Mouse (Mus musculus) limb, embryonic 10.5 days (tissue): Measurements from ENCODE around the gene Nfkbiz. TPM values are rescaled to one million over a fixed set of nuclear protein-coding genes. Genes with fewer than 3 reads are reported as not detected.
A peak's percentile ranks its signal among the peaks of the same experiment; 100 is the strongest.
"Not testable (repeated sequence)": the region's sequence is repeated elsewhere in the genome, so short reads cannot be mapped to it uniquely, and the experiment has no call there.

ENCODE experiments used
- DNase-seq: peaks from one replicate; pipeline ENCODE4 v3.0.0-alpha.2; 2017; ENCODE audit warnings: low spot score
- H3K27ac ChIP-seq: fragments of 300-500 bp; sonication (generic); 2 replicates; pipeline ENCODE4 v1.5.1; 2016; ENCODE audit warnings: mild to moderate bottlenecking
- H3K27me3 ChIP-seq: fragments of 300-500 bp; sonication (generic); 2 replicates; pipeline ENCODE4 v1.6.1; 2016; ENCODE audit warnings: low read depth, mild to moderate bottlenecking; ENCODE audit not compliant: poor library complexity, severe bottlenecking
- H3K36me3 ChIP-seq: fragments of 300-500 bp; sonication (generic); 2 replicates; pipeline ENCODE4 v1.6.1; 2016; ENCODE audit warnings: mild to moderate bottlenecking, moderate library complexity
- H3K4me1 ChIP-seq: fragments of 300-500 bp; sonication (generic); 2 replicates; pipeline ENCODE4 v1.6.1; 2016
- H3K4me3 ChIP-seq: fragments of 300-500 bp; sonication (generic); 2 replicates; pipeline ENCODE4 v1.5.1; 2016; ENCODE audit warnings: mild to moderate bottlenecking, moderate library complexity
- H3K9me3 ChIP-seq: fragments of 300-500 bp; sonication (generic); replicated peaks from 2 replicates; pipeline ENCODE4 v1.6.1; 2016; ENCODE audit warnings: mild to moderate bottlenecking
- WGBS: fragments of 180-500 bp; shearing (Covaris S2); methylation state at CpG from one replicate; pipeline ENCODE4 v1.1.7; 2016; 5-methylcytosine and 5-hydroxymethylcytosine counted together
- polyA plus RNA-seq: library from polyadenylated mRNA; unstranded; fragments of >200 nt; fragmentation: Nextera tagmentation; extraction: Ambion mirVana; gene quantifications from 2 replicates; pipeline ENCODE4 v1.2.1, GENCODE M21; 2016

The Nfkbiz gene
- polyA plus RNA-seq, 1 experiment from 2014 or later, result 3.0 TPM

DNA sequence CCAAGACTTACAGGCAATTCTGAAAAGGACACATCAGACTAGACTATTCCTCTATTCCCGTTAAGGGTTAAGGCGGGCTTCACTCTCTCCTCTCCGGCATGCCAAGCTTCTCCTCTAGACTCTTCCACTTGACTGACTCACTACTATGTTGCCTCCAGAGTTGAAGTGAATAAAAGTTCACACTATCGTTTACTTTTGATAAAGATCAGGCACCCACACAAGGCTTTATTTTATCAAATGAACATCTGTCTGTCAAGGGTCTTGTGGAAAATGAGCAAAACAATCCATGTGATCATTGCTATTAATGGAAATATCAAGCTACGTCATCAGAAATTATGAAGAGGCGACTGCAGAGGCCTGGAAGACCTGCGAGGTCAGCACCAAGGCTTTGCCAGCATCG is 9.0 kb upstream of the Nfkbiz start:
- Histone ChIP-seq H3K36me3 (peaks cover 13% of the 10 kb centered on the region), H3K27ac (no peak overlapping the region), H3K4me1 (no peaks in the 10 kb centered on the region), H3K9me3 (no peaks in the 10 kb centered on the region; the same call in 1 of the 2 replicates), H3K27me3 (no peaks in the 10 kb centered on the region), H3K4me3 (no peak overlapping the region)
- no peak for DNase-seq
- 93% methylated on average over 8 of the region's 8 CpGs for WGBS

DNA sequence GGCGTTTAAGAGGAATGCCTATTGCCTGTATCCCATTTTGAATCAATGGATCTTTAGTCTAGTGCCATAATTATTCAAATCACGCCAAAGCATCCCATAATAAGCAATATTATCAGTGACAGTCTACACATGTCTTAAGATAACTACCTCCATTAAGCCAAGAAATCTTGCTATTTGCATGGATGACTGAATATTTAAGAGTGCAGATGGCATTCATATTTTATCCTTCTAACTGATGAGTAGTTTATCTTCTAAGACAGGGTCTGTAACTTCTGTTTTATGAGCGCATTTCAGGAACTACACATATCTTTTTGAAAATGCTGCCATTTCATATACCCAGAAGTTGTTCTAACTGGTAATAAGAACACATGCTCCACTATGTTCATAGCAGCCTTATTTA is 6.1 kb upstream of the Nfkbiz start:
- H3K9me3 ChIP-seq, result no peaks in the 10 kb centered on the region; the same call in 1 of the 2 replicates
- DNase-seq, result no peak
- H3K27ac ChIP-seq, result no peak overlapping the region
- no peak overlapping the region for H3K4me3 ChIP-seq
- H3K27me3 ChIP-seq, result no peaks in the 10 kb centered on the region
- WGBS, result 91% methylated on average over 3 of the region's 3 CpGs
- H3K4me1 ChIP-seq, result no peaks in the 10 kb centered on the region
- peaks cover 10% of the 10 kb centered on the region for H3K36me3 ChIP-seq

DNA sequence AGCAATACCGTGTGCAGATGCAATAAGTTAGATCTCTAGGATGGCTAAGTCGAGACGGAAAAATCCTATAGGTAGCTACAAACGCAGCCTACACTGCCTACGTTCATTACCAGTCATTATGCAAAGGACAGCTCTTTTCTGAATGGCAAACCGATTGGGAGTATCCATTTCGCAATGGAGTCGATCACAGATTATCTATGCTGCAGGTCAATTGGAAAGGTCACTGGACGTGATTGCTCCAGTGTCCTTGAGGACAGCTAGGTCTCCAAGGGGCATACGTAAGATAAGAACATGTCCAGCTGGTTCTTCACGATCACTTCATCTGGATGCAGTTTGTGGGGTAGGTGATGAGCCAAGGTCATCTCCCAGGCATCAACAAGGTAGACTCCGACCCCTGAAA is 5.2 kb upstream of the Nfkbiz start:
- H3K9me3 ChIP-seq, result no peaks in the 10 kb centered on the region; the same call in 1 of the 2 replicates
- H3K4me3 ChIP-seq, result no peak overlapping the region
- peaks cover 10% of the 10 kb centered on the region for H3K36me3 ChIP-seq
- DNase-seq, result no peak
- H3K27ac ChIP-seq, result no peak overlapping the region
- WGBS, result 94% methylated on average over 12 of the region's 12 CpGs
- no peaks in the 10 kb centered on the region for H3K27me3 ChIP-seq
- peaks cover 2% of the 10 kb centered on the region; the same call in 1 of the 2 replicates for H3K4me1 ChIP-seq

DNA sequence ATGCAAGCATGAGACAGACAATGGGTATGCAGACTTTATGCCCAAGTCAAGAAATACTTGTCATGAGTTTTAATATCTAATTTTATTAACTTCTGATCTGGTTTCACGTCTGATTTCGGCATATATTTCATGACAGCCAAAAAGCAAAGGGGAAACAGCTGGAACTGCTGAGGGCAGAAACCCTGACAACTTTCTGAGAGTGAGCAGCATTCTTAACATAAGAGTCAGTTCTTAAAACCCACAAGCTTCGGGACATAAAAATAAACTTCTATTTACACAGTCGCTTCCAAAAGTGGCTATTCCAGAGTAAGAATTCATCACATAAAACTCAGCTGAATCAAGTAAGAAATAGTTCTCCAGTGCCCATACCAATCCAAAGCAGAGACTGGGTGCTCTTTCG is 4.4 kb upstream of the Nfkbiz start:
- Histone ChIP-seq H3K36me3 (peaks cover 10% of the 10 kb centered on the region), H3K4me3 (no peak overlapping the region), H3K4me1 (peaks cover 9% of the 10 kb centered on the region), H3K9me3 (no peaks in the 10 kb centered on the region; the same call in 1 of the 2 replicates), H3K27me3 (no peaks in the 10 kb centered on the region), H3K27ac (no peak overlapping the region)
- 94% methylated on average over 5 of the region's 5 CpGs for WGBS
- no peak for DNase-seq

DNA sequence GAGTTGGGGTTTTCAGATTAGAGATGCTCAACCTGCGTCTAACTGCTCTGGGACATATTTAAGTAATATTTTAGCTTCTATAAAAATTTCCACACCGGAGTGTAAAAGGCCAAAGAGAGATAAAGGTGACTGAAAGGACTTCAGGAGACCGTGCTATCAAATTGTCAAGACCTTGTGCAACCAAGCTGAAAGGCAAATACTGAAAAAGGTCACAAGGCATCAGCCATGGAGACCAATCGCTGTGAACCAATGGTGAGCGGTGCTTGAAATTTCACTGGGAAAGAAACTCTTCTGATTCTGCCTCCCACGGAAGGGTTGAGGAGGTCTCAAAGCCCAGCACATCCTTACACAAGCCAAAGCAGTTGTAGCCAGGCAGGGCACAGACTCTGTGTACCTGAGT is 2.8 kb upstream of the Nfkbiz start:
- DNase-seq, result no peak
- no peaks in the 10 kb centered on the region for H3K27me3 ChIP-seq
- 93% methylated on average over 6 of the region's 6 CpGs for WGBS
- peaks cover 10% of the 10 kb centered on the region for H3K36me3 ChIP-seq
- H3K9me3 ChIP-seq, result no peaks in the 10 kb centered on the region; the same call in 1 of the 2 replicates
- H3K27ac ChIP-seq, result no peak overlapping the region
- peaks cover 14% of the 10 kb centered on the region for H3K4me1 ChIP-seq
- no peak overlapping the region for H3K4me3 ChIP-seq

DNA sequence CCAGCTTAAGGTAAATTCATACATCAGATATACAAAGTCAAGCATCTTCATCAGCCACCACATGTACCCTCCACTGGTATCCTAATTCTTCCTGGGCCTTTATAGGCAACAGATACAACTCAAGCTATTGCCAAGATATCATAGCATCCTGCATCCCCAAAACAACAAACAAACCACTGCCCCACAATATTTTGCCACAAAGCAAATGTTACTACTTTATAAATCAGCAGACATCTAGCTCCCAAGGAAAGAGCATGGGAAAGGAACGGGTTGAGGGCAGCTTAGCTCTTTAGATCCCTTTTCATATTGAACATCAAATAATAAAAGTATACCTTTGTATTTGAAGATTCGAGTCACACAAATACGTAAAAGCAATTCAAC is 580 bp downstream of the Nfkbiz start:
- H3K9me3 ChIP-seq, result no peaks in the 10 kb centered on the region
- peak overlapping the region; percentile 72 for H3K4me3 ChIP-seq
- 18% methylated on average over 3 of the region's 3 CpGs for WGBS
- H3K27me3 ChIP-seq, result no peaks in the 10 kb centered on the region
- peaks cover 14% of the 10 kb centered on the region for H3K4me1 ChIP-seq
- peaks cover 21% of the 10 kb centered on the region for H3K36me3 ChIP-seq
- peak overlapping the region; percentile 98 for H3K27ac ChIP-seq
- DNase-seq, result no peak

DNA sequence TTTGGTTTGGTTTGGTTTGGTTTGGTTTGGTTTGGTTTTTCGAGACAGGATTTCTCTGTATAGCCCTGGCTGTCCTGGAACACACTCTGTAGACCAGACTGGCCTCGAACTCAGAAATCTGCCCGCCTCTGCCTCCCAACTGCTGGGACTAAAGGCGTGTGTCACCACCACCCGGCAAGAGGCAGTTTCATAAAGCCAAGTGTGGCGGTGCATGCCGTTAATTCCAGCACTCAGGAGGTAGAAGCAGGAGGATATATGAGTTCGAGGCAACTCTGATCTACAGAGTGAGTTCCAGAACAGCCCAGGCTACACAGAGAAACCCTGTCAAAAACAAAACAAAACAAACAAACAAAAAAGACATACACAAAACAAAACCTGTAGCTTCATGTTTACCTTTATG is 1.0 kb downstream of the Nfkbiz start:
- H3K36me3 ChIP-seq, result peaks cover 24% of the 10 kb centered on the region
- H3K27ac ChIP-seq, result peak overlapping the region; percentile 98
- not testable (repeated sequence) for H3K9me3 ChIP-seq, H3K27me3 ChIP-seq, DNase-seq
- WGBS, result 88% methylated on average over 8 of the region's 8 CpGs
- H3K4me3 ChIP-seq, result peak overlapping the region; percentile 72
- peaks cover 14% of the 10 kb centered on the region for H3K4me1 ChIP-seq

DNA sequence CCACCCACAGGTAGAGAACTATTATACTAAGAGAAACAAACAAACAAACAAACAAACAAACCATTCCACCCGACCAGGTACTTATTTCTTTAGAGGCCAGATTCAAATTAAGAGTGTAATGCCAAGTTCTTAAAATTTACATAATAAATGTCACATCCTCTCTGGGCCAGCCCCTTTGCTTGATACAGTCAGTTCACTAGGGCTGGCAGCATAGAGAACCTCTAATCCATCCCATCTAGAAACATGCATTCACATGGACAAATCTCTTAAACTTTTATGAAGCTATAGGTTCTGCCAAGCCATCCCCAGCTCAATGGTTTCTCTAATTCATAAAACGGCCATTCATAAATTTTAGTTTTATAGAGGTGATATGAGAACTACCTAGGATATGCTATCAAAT is 1.5 kb downstream of the Nfkbiz start:
- Histone ChIP-seq H3K4me3 (no peak overlapping the region), H3K36me3 (peaks cover 25% of the 10 kb centered on the region), H3K4me1 (peaks cover 14% of the 10 kb centered on the region), H3K9me3 (no peaks in the 10 kb centered on the region), H3K27me3 (no peaks in the 10 kb centered on the region), H3K27ac (no peak overlapping the region)
- DNase-seq, result no peak
- WGBS, result 83% methylated on average over 2 of the region's 2 CpGs

DNA sequence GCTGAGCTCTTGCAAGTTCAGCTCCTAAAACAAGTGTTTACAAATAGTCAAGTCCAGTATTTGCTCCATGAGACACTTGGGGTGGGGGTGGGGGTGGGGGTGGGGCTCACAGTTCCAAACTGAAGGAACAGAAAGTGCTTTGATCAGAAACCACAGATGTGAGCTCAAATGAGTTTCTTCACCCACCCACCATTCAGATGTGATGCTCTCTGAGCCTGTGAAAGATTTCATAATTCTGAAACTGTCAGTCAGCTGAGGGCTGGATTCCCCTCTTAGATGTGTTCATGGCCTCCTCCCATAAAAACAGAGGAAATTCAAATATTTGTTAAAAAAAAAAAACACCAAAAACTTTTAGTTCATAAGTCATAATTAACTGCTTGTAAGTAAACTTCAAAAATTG is 2.9 kb downstream of the Nfkbiz start:
- no peak for DNase-seq
- H3K9me3 ChIP-seq, result no peaks in the 10 kb centered on the region
- peaks cover 32% of the 10 kb centered on the region for H3K36me3 ChIP-seq
- H3K4me1 ChIP-seq, result peaks cover 14% of the 10 kb centered on the region
- H3K4me3 ChIP-seq, result no peak overlapping the region
- H3K27me3 ChIP-seq, result no peaks in the 10 kb centered on the region
- H3K27ac ChIP-seq, result no peak overlapping the region

DNA sequence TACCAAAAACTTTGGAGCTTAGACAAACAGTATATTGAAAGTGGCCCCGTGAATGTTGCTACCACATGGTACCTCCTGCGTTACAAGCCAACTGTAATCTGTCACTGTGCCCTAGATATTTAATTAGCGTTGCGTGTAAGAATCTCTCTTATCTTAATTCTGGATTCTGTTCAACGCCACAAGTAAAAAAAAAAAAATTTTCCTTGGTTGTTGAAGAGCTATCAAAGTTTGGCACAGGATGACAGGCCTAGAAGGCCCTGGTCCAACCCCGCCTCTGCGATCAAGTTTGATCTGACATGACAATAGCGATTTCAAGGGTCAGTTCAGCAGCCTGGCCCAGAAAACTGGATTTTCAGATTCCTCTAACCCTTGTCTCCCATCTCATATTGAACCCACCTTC is 6.1 kb downstream of the Nfkbiz start:
- Histone ChIP-seq H3K27ac (no peak overlapping the region), H3K4me3 (no peak overlapping the region), H3K4me1 (peaks cover under 1% of the 10 kb centered on the region; the same call in 1 of the 2 replicates), H3K27me3 (no peaks in the 10 kb centered on the region), H3K9me3 (no peaks in the 10 kb centered on the region), H3K36me3 (peaks cover 32% of the 10 kb centered on the region)
- WGBS, result 95% methylated on average over 8 of the region's 8 CpGs
- no peak for DNase-seq

DNA sequence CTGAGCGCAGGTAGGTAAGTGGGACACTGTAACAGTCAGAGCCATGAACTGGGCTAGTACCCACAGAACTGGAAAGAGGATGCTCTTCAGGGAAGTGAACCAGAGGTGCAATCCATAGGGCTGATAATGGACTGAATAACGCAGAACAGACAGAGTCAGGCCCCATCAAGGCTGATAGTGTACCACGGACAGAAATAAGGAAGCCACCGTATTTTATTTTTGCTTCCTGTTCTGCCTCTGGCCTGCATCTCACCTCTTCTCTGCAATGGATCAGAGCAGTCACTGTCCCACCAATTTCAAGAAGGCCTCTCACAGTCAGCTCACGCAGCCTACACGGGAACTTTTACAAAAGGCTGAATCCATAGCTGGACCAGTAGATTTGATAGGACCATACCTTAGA is 6.7 kb downstream of the Nfkbiz start:
- no peak for DNase-seq
- Histone ChIP-seq H3K4me1 (no peaks in the 10 kb centered on the region), H3K9me3 (no peaks in the 10 kb centered on the region), H3K4me3 (no peak overlapping the region), H3K27me3 (no peaks in the 10 kb centered on the region), H3K36me3 (peaks cover 32% of the 10 kb centered on the region), H3K27ac (no peak overlapping the region)
- WGBS, result 96% methylated on average over 6 of the region's 6 CpGs

DNA sequence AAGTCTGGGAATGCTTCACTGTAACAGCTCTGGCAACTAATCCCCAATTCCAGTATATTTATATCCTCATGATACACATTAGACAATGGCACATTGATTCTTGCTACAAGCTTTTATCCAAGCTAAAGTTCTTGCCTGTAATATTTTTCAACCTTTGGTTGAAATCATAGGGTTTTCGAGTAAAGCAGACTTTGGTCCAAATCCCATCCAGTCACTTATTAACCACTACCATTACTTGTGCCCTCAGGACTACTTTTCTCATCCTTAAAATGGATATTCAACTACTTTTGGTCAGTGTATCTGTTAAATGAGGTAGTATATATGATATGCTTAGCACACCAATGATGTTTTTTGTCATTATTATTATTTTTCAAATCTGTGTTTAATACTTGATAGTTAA is 7.2 kb downstream of the Nfkbiz start:
- peaks cover 32% of the 10 kb centered on the region for H3K36me3 ChIP-seq
- H3K4me3 ChIP-seq, result no peak overlapping the region
- H3K27me3 ChIP-seq, result no peaks in the 10 kb centered on the region
- H3K9me3 ChIP-seq, result no peaks in the 10 kb centered on the region
- 94% methylated on average over 1 of the region's 1 CpGs for WGBS
- H3K27ac ChIP-seq, result no peak overlapping the region
- no peaks in the 10 kb centered on the region for H3K4me1 ChIP-seq
- no peak for DNase-seq

DNA sequence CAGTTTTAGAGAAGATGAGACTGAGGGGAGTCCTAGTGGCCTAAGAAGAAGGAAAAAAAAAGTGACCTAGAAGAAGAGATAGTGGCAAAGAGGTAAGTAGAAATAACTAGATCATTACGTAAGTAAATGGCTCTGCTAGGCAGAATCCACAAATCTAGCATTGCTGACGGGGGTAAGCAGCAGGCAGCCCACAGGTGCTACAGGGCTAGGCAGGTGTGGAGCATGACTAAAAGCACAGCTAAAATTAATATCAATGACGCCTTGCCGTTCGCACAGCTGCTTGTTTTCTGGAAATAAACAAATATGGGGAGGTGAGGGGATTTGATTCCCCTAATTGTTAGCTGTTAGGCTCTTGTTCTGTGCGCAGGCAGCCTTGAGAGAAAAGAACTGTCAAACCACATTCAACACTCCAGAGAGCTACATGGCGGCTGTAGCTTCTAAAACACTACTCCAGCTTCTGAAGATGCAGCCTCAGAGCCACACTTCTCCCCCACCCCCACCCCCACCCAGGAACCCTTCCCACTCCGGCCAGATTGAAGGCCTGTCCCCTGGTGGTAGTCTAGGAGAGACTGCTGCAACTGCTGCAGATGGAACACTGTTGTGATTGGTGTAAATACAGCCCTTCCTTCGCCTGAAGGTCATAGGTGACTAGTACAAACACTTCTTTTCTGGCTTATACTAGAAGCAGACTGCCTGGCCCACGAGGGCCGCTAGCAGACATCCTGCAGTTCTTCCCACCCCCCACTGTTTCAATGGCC is 15.1 kb downstream of the Nfkbiz start:
- H3K27ac ChIP-seq, result peak overlapping the region; percentile 46

More for the DNA sequence above, 15.1 kb downstream of the Nfkbiz start:
- Histone ChIP-seq H3K4me1 (peaks cover 46% of the 10 kb centered on the region), H3K36me3 (peaks cover 3% of the 10 kb centered on the region; the same call in 1 of the 2 replicates), H3K9me3 (no peaks in the 10 kb centered on the region), H3K27me3 (no peaks in the 10 kb centered on the region), H3K4me3 (no peak overlapping the region)
- DNase-seq, result no peak
- 45% methylated on average over 11 of the region's 11 CpGs for WGBS
